Comparison of ENCODE assay signal across 30 mouse cellular contexts in the genomic region with DNA sequence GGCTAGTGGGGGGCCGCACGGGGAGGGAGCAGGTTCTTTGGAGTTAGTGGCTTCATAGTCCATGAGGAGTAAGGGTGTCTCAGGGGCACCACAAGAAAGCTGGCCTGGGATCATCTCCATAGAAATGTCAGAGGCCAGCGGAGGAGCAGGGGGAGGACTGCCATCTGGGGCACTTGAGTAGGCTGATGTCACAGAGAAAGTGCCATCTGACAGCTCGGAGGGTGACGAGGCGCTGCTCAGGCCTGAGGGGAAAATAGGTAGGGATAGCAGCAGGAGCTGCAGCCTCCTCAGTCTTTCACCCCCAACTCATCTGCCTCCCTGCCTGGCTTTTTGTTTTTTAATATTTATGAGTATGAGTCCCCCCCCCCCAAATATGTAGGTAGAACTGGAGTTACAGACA. TPM values are rescaled to one million over a fixed set of nuclear protein-coding genes. Genes with fewer than 3 reads are reported as not detected.
DNase-seq lines count a peak whose midpoint lies in the region; ATAC-seq lines count a peak whose summit lies in the region.
"Had no signal": no experiment of that assay in that cellular context is flagged by ENCODE, and none has a peak within 500 bp of the region (broad histone marks: within the 10 kb centered on the region; RNA-seq: fewer than 3 reads in every experiment).

No protein-coding gene starts in this region.

- no peak overlapping the region for H3K9ac ChIP-seq in heart, embryonic 12.5 days
- no peak overlapping the region for H3K9ac ChIP-seq in midbrain, embryonic 11.5 days (ENCODE audit: low read length)
- H3K9ac ChIP-seq in liver, embryonic 12.5 days: no peak overlapping the region
- H3K9ac ChIP-seq: forebrain, embryonic 12.5 days; hindbrain, embryonic 12.5 days; liver, embryonic 13.5 days; neural tube, embryonic 12.5 days had no signal

- peak; percentile 38 for DNase-seq in cerebellum, adult 9-10 months
- DNase-seq in cerebellum, postnatal 4 days (ENCODE audit: low spot score in 2 of 2): no peak
- DNase-seq in heart, adult 11 months: peak; percentile 86
- peak; percentile 80 for DNase-seq in midbrain, embryonic 11.5 days (ENCODE audit: low spot score, missing footprints)
- DNase-seq in midbrain, embryonic 10.5 days (ENCODE audit: low spot score): no peak
- DNase-seq: adrenal gland, adult 8-10 months; cerebellum, adult 11-12 months; gastrocnemius, postnatal 25 days; heart, postnatal 14 days; kidney, adult 9 months; kidney, postnatal 14 days; liver, embryonic 13.5 days; lung, adult 18-20 months; lung, postnatal 4 days; right cerebral cortex, postnatal 4 days; thymus, adult 18-20 months; thymus, postnatal 25 days had no signal

- no peaks in the 10 kb centered on the region for H3K27me3 ChIP-seq in heart, embryonic 12.5 days (replicated peaks)
- no peaks in the 10 kb centered on the region for H3K27me3 ChIP-seq in midbrain, embryonic 11.5 days (ENCODE audit: control insufficient read depth, insufficient read depth, low read length)
- H3K27me3 ChIP-seq in midbrain, embryonic 10.5 days (ENCODE audit: low read depth, poor library complexity, severe bottlenecking): no peaks in the 10 kb centered on the region
- no peaks in the 10 kb centered on the region for H3K27me3 ChIP-seq in liver, embryonic 12.5 days (replicated peaks)
- H3K27me3 ChIP-seq: forebrain, embryonic 12.5 days; hindbrain, embryonic 12.5 days; liver, embryonic 13.5 days; neural tube, embryonic 12.5 days had no signal

- 78% methylated on average over 6 of the region's 6 CpGs for WGBS in heart, embryonic 12.5 days
- 59% methylated on average over 6 of the region's 6 CpGs for WGBS in midbrain, embryonic 11.5 days
- WGBS in midbrain, embryonic 10.5 days: 57% methylated on average over 6 of the region's 6 CpGs
- 81% methylated on average over 6 of the region's 6 CpGs for WGBS in liver, embryonic 12.5 days (ENCODE audit: insufficient replicate concordance)

- no peak overlapping the region for H3K4me2 ChIP-seq in heart, embryonic 12.5 days
- no peak overlapping the region for H3K4me2 ChIP-seq in midbrain, embryonic 11.5 days
- H3K4me2 ChIP-seq in liver, embryonic 12.5 days: no peak overlapping the region
- H3K4me2 ChIP-seq: forebrain, embryonic 12.5 days; heart, embryonic 11.5 days; hindbrain, embryonic 12.5 days; liver, embryonic 13.5 days; neural tube, embryonic 12.5 days had no signal

- no peaks in the 10 kb centered on the region for H3K9me3 ChIP-seq in heart, embryonic 12.5 days (replicated peaks)
- H3K9me3 ChIP-seq in midbrain, embryonic 11.5 days (ENCODE audit: control insufficient read depth, low read length): no peaks in the 10 kb centered on the region
- no peaks in the 10 kb centered on the region for H3K9me3 ChIP-seq in midbrain, embryonic 10.5 days (replicated peaks)
- no peaks in the 10 kb centered on the region for H3K9me3 ChIP-seq in liver, embryonic 12.5 days (replicated peaks)
- H3K9me3 ChIP-seq: forebrain, embryonic 12.5 days; G1E; hindbrain, embryonic 12.5 days; liver, embryonic 13.5 days; neural tube, embryonic 12.5 days had no signal

- no peak for ATAC-seq in heart, embryonic 12.5 days (ENCODE audit: insufficient number of reproducible peaks, low FRiP score)
- ATAC-seq in midbrain, embryonic 11.5 days (ENCODE audit: low FRiP score): no peak
- ATAC-seq in liver, embryonic 12.5 days: no peak
- ATAC-seq: intestine, postnatal 0 days; lung, postnatal 0 days had no signal

- H3K27ac ChIP-seq in heart, embryonic 12.5 days (ENCODE audit: poor library complexity, severe bottlenecking): no peak overlapping the region
- no peak overlapping the region for H3K27ac ChIP-seq in midbrain, embryonic 11.5 days (ENCODE audit: low read depth, low read length)
- H3K27ac ChIP-seq in midbrain, embryonic 10.5 days (replicated peaks): no peak overlapping the region
- H3K27ac ChIP-seq in liver, embryonic 12.5 days: no peak overlapping the region
- H3K27ac ChIP-seq: forebrain, embryonic 12.5 days; hindbrain, embryonic 12.5 days; left cerebral cortex, adult 2 months; liver, embryonic 13.5 days; neural tube, embryonic 12.5 days; stomach, postnatal 0 days had no signal

- no peak overlapping the region for H3K4me3 ChIP-seq in heart, embryonic 12.5 days
- H3K4me3 ChIP-seq in midbrain, embryonic 11.5 days (ENCODE audit: low read depth, low read length): no peak overlapping the region
- H3K4me3 ChIP-seq in midbrain, embryonic 10.5 days: no peak overlapping the region
- H3K4me3 ChIP-seq in liver, embryonic 12.5 days: no peak overlapping the region
- H3K4me3 ChIP-seq: erythroblast, embryonic 14.5 days; forebrain, embryonic 12.5 days; hindbrain, embryonic 12.5 days; left cerebral cortex, adult 2 months; liver, embryonic 13.5 days; myocyte; neural tube, embryonic 12.5 days had no signal

- H3K4me1 ChIP-seq in heart, embryonic 12.5 days (replicated peaks): peaks cover 29% of the 10 kb centered on the region
- H3K4me1 ChIP-seq in midbrain, embryonic 11.5 days (ENCODE audit: control insufficient read depth, insufficient read depth, low read length): peaks cover 12% of the 10 kb centered on the region
- peaks cover 33% of the 10 kb centered on the region for H3K4me1 ChIP-seq in midbrain, embryonic 10.5 days
- H3K4me1 ChIP-seq in liver, embryonic 12.5 days: peaks cover 43% of the 10 kb centered on the region

- peaks cover 51% of the 10 kb centered on the region for H3K36me3 ChIP-seq in heart, embryonic 12.5 days
- H3K36me3 ChIP-seq in midbrain, embryonic 11.5 days (ENCODE audit: control insufficient read depth, insufficient read depth, low read length): 0 out of 2 replicates have a peak, but pooled peaks cover 3% of the 10 kb centered on the region
- peaks cover 60% of the 10 kb centered on the region for H3K36me3 ChIP-seq in midbrain, embryonic 10.5 days
- H3K36me3 ChIP-seq in liver, embryonic 12.5 days: peaks cover 50% of the 10 kb centered on the region

RNA-seq across cellular contexts. Expression of a gene that starts 4.8 kb away (rescaled TPM):
- polyA plus RNA-seq in heart, embryonic 12.5 days (2016; fragmentation: Nextera tagmentation; extraction: Ambion mirVana): 164 and 170 TPM in 2 replicates
- 138 and 139 TPM in 2 replicates for polyA plus RNA-seq in midbrain, embryonic 11.5 days (2014; fragmentation: Nextera tagmentation; extraction: Ambion mirVana)
- polyA plus RNA-seq in midbrain, embryonic 10.5 days (2016; fragmentation: Nextera tagmentation; extraction: Ambion mirVana): 186 TPM in 2 replicates
- polyA plus RNA-seq in liver, embryonic 12.5 days (2016; fragmentation: Nextera tagmentation; extraction: Ambion mirVana): 76.8 and 84.5 TPM in 2 replicates

RNA-seq across cellular contexts. Expression of a gene that starts 13.9 kb away (rescaled TPM):
- polyA plus RNA-seq in heart, embryonic 12.5 days (2016; fragmentation: Nextera tagmentation; extraction: Ambion mirVana): 10.9 and 16.5 TPM in 2 replicates
- 6.6 and 6.7 TPM in 2 replicates for polyA plus RNA-seq in midbrain, embryonic 11.5 days (2014; fragmentation: Nextera tagmentation; extraction: Ambion mirVana)
- 9.8 and 12.4 TPM in 2 replicates for polyA plus RNA-seq in midbrain, embryonic 10.5 days (2016; fragmentation: Nextera tagmentation; extraction: Ambion mirVana)
- polyA plus RNA-seq in liver, embryonic 12.5 days (2016; fragmentation: Nextera tagmentation; extraction: Ambion mirVana): 6.1 and 6.4 TPM in 2 replicates

RNA-seq across cellular contexts. Expression of a gene that starts 17.0 kb away (rescaled TPM):
- polyA plus RNA-seq in heart, embryonic 12.5 days (2016; fragmentation: Nextera tagmentation; extraction: Ambion mirVana): 238 and 239 TPM in 2 replicates
- polyA plus RNA-seq in midbrain, embryonic 11.5 days (2014; fragmentation: Nextera tagmentation; extraction: Ambion mirVana): 13.8 and 14.3 TPM in 2 replicates
- 22.6 and 32.8 TPM in 2 replicates for polyA plus RNA-seq in midbrain, embryonic 10.5 days (2016; fragmentation: Nextera tagmentation; extraction: Ambion mirVana)
- 6.7 and 7.6 TPM in 2 replicates for polyA plus RNA-seq in liver, embryonic 12.5 days (2016; fragmentation: Nextera tagmentation; extraction: Ambion mirVana)

RNA-seq across cellular contexts. Expression of a gene that starts 19.6 kb away (rescaled TPM):
- polyA plus RNA-seq in heart, embryonic 12.5 days (2016; fragmentation: Nextera tagmentation; extraction: Ambion mirVana): 1,661 and 1,678 TPM in 2 replicates
- 1,303 and 1,326 TPM in 2 replicates for polyA plus RNA-seq in midbrain, embryonic 11.5 days (2014; fragmentation: Nextera tagmentation; extraction: Ambion mirVana)
- polyA plus RNA-seq in midbrain, embryonic 10.5 days (2016; fragmentation: Nextera tagmentation; extraction: Ambion mirVana): 1,553 and 1,733 TPM in 2 replicates
- polyA plus RNA-seq in liver, embryonic 12.5 days (2016; fragmentation: Nextera tagmentation; extraction: Ambion mirVana): 1,519 and 1,532 TPM in 2 replicates

RNA-seq across cellular contexts. Expression of a gene that starts 25.9 kb away (rescaled TPM):
- 1.7 and 1.8 TPM in 2 replicates for polyA plus RNA-seq in heart, embryonic 12.5 days (2016; fragmentation: Nextera tagmentation; extraction: Ambion mirVana)
- 1.3 TPM in 2 replicates for polyA plus RNA-seq in midbrain, embryonic 11.5 days (2014; fragmentation: Nextera tagmentation; extraction: Ambion mirVana)
- polyA plus RNA-seq in midbrain, embryonic 10.5 days (2016; fragmentation: Nextera tagmentation; extraction: Ambion mirVana): 1.00 and 1.3 TPM in 2 replicates
- polyA plus RNA-seq in liver, embryonic 12.5 days (2016; fragmentation: Nextera tagmentation; extraction: Ambion mirVana): 0.41 and 0.97 TPM in 2 replicates
- polyA plus RNA-seq: erythroblast, embryonic 14.5 days had no signal

Comparison
In these comparisons a context has a peak if more than half of its experiments do, and no peak if none do; other contexts are left out.
1. DNase-seq: peak in cerebellum, adult 9-10 months (single experiment), heart, adult 11 months (single experiment) and midbrain, embryonic 11.5 days (single experiment); none in cerebellum, postnatal 4 days (0 of 2) and midbrain, embryonic 10.5 days (single experiment).